Mouse (Mus musculus) adrenal gland, adult 8-10 months (tissue): ENCODE data around the gene Eid2b. TPM values are rescaled to one million over a fixed set of nuclear protein-coding genes. Genes with fewer than 3 reads are reported as not detected.
"Not testable (repeated sequence)": the region's sequence is repeated elsewhere in the genome, so short reads cannot be mapped to it uniquely, and the experiment has no call there.

Experiments
- DNase-seq: peaks from one replicate; pipeline ENCODE4 v3.0.0; 2022
- total RNA-seq, 4 experiments: library from RNA; stranded (reverse); gene quantifications; 2 replicates each; pipeline ENCODE4 v1.2.4; 2022

Gene Eid2b
- 10 to 100 TPM; 17.2 to 19.9 (median 18.7) TPM for total RNA-seq

DNA sequence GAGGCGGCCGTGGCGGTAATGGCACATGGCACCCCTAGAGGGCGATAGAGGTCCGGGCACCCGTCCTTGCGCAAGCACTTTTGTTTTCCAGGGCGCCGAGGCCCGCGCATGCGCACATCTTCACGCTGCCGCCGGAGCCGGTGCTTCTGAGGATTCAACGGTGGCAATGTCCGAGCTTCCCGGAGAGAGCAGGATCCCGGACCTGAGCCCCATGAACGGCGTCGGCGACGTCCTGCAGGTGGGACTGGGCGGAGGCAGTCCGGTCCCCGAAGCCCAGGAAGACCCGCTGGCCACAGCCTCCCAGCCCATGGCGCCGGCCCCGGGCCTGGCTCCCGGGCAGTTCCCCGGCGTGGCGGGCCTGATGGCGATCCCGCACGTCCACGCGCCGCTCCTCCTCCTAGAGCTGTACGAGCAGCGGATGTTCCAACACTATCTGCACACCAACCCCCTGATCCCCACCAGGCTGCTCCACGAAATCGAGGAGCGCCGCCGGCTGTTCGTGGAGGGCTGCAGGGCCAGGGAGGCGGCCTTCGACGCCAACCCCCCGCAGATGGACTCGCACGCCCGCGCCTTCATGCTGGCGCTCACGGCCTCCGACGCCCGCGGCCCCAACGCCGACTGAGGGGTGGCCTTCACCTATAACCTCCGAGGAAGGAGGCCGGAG, at the start of gene Eid2b:
Gene Eid2b, plus strand, starts transcription at position 125 of the 664 bp plus-strand sequence.
- DNase-seq: peak; percentile 91

DNA sequence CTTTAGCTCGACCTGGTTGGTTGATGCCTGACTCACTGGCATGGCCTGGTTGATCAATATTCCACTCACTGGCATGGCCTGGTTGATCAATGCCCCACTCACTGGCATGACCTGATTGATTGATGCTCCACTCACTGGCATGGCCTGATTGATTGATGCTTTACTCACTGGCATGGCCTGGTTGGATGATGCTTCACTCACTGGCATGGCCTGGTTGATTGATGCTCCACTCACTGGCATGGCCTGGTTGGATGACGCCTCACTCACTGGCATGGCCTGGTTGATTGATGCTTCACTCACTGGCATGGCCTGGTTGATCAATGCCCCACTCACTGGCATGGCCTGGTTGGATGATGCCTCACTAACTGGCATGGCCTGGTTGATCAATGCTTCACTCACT, 33.6 kb upstream of the Eid2b start:
- DNase-seq: not testable (repeated sequence)

DNA sequence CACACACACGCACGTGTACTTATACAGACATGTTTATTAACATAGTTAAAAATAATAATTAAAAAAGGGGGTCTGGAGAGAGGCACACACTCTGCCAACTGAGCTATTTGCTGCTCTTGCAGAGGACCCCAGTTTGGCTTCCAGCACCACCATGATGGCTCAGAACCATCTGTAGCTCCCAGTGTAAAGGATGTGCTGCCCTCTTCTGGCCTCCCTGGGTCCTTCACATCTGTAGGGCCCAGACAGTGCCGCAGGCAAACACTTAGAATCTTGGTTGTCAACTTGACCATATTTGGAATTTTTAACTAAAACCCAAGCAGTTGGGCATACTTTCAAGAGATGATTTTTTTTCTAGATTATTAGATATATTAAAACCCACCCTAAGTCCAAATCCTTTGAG, 28.6 kb upstream of the Eid2b start:
- DNase-seq: no peak

DNA sequence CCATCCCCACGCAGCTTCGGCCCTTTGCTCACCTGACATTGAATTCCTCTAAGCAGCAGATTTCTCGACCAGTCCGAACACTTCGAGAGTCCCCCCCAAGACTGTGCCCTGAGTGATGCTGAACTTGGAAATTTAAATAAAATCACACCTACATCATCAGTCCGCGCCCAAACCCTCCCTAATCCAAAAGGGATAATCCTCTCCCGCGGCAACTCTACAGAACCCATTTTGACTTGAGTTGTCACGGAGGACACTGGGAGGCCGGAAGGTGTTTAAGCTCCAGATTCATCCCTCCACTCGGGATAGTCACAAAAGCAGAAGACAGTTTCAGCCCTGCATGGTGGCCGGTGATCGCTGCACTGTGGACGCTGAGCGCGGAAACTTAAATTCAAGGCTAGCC, 25.6 kb upstream of the Eid2b start:
- no peak for DNase-seq

DNA sequence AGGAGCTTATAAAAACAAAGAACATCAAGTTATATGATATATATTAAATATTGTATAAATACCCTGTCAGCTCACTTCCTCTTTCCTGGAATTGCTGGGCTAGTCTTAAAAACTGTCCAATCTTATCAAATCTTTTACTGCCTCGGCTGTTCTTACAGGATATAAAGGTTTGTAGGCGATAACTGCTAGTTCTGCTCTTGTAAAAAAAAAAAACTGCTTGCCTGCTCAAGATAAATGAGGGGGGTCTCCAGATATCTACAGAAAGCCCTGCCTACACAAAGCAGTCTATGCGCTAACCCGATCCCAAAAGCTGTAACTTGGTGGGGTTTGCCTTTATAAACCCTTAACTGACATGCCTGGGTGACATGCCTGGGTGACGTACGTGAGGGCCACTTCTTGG, 22.9 kb upstream of the Eid2b start:
- DNase-seq: no peak

DNA sequence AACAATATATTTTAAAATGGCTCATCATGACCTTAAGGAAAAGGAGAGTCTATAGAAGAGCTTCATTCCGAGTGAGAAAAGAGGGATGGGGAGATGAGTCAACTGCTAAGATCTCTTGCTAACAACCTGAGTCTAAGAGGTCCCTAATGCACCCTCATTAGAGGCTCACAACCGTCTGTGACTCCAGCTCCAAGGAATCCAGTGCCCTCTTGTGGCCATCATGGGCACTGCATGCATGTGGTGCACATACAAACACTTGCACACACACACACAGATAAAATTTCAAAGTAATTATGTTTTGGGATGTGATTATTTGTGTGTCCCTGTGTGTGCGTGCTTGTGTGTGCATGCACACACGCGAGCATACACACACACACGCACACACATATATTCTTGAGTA, 22.1 kb upstream of the Eid2b start:
- no peak for DNase-seq

DNA sequence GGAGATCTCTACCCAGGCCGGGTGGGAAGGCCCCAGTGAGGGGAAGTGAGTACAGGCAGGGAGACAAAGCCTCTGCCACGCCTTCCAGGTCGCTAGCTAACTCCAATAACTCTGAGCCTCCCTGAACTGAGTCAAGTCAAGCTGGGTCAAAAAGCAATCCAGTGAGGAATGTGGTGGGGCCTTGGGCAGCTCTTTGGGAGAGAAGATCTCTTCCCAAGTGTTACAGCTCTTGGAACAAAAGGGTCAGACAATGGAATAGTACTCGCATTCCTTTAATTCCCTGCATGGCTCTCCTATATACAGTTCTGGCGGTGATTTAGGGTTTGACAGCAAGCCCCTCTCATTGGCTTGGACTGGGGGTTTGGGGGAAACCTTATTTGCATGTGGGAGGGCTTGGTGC, 14.7 kb upstream of the Eid2b start:
- DNase-seq: no peak

DNA sequence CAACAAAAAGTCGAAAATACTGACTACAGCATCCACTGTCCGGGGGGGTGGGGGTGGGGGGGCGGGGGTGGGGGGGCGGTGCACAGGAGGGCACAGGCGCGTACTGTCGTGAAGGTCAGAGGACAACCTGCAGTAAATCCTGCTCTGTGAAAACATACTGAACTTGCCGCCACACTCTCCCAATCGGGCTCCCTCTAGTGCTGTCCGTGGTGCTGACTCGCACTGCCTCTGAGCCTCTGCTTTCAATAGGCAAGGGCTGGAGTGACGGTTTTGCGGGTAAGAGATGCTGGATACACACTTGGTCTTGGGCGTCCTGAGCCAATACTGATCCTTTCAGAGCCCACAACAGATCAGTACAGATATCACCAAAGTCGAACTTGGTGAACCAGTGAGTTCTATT, 13.8 kb upstream of the Eid2b start:
- DNase-seq: peak; percentile 42

DNA sequence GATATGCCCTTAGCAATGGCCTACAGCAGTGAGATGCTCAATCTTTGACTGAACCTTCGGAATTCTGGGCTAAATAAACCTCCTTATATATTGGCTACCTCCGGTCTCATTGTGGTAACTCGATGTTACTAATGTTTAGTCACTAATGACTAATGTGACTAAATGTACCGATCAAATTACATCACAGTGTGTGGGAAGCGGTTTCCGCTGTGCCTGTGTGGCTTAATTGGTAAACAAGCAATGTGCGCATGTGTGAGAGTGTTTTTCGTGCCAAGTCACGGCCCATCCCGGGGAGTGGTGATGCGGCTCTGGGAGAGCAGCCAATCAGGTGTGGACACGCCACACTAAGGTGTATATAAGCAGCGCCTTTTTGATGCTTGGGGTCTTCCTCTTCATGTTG, 12.1 kb upstream of the Eid2b start:
- DNase-seq: no peak

DNA sequence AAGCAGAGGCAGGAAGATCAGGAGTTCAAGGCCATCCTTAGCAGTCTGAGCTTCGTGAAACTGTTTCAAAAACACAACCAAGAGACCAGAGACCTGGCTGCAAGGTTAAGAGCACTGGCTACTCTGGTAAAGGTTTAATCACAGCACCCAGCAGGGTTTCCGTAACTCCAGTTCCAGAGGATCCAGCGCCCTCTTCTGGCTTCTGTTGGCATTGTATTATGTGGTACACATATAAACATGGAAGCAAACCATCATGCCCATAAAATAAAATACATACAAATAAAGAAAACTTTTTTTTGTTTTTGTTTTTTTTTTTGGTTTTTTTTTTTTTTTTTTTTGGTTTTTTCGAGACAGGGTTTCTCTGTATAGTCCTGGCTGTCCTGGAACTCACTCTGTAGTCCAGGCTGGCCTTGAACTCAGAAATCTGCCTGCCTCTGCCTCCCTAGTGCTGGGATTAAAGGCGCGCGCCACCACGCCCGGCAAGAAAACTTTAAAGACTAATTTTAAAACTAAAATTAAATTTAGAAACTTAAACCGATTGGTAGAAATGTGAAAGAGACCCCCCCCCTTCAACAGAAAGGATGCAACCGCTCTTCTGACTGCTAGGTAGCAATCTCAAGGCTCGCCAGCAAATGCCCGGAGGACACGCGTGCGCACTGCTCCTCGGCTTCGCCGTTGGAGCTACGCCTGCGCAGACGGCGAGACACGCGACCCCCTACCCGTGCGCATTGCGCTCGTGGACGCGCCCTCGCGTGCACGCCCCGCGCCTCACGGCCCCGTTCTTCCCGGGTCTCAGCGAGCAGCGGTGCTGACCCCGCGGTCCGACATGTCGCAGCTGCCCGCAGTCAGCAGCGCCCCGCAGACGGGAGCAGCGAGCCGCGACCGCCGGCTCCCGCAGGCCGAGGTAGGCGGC, 10.2 kb upstream of the Eid2b start, which contains the start of gene Eid2:
Gene Eid2, plus strand, starts transcription at position 753 of the 913 bp plus-strand sequence.
- DNase-seq: peak; percentile 75

DNA sequence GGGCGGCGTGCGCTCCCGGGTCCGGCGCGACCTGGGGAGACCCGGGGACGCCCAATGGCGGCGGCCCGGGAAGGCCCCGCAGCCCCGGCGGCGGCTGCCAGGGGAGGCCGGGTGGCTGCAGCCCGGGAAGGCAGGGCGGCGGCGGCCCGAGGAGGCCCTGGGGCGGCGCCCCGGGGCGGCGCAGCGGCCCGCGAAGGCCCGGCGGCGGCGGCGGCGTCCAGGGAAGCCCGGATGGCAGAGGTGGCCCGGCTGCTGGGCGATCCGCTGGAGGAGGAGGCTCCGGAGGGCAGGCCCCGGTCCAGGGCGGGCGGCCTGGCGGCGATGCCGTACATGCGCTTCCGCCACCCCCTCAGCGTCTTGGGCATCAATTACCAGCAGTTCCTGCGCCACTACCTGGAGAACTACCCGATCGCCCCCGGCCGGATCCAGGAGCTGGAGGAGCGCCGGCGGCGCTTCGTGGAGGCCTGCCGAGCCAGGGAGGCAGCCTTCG, 9.5 kb upstream of the Eid2b start:
- peak; percentile 40 for DNase-seq

DNA sequence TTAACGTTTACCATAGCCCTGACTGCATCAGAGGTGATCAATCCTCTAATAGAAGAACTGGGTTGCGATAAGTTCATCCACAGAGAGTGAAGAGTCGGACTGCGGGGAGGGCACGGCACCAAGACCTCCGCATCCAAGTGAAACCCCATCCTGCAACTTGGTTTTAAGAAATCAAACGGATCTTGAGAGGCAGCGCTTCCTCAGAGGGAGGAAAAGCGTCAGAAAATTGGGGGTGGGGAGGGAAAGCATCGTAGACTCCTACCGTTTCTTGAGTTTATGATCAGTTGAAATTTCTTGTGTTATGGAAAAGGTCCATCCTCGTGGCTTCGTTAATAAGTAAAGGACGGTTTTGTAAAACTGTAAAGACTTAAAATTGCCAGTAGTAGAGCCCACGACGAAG, 9.0 kb upstream of the Eid2b start:
- DNase-seq: no peak

DNA sequence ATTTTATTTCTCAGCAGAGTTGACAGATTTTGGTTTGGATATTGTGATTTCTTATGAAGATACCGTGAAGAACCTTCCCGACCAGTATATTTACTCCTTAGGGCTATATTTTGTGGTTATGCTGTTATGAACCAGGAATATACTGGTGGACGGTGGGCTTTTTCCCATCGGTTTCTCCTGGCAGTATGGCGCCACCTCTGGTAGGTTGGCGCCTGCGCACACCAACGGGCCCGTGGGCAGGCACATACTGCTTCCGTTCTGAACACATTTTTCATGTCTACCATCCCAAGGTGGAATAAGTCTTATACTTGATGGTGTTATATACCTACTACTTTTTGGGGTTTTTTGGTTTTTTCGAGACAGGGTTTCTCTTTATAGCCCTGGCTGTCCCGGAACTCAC, 8.2 kb upstream of the Eid2b start:
- DNase-seq: no peak

DNA sequence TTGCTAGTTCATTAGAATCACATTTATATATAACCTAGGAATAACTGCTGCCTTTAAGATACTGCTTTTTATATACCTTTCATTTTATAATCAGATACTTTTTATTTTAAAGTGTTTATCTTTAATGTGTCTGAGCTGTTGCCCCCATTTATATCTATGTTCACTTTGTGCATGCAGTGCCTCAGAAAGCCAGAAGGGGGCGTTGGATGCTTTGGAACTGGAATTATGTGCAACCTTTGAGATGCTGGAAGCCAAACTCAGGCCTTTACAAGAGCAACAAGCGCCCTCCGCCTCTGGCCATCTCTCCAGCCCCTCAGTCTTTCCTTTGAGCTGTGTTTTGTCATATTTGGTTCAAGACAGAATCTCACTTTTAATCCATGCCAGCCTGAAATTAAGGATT, 5.8 kb upstream of the Eid2b start:
- DNase-seq: no peak

DNA sequence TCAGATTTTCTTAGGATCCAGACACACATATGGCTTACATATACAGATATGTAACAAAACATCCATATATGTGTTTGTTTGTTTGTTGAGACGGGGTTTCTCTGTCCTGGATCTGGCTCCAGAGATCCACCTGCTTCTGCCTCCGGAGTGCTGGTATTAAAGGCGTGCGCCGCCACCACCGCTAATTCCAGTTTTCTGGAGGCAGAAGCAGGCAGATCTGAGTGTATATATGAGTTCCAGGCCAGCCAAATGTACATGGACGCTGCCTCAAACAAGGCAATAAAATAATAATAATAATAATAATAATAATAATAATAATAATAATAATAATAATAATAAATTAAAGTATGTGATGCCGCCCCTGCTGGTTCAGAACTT, 313 bp upstream of the Eid2b start:
- DNase-seq: no peak

DNA sequence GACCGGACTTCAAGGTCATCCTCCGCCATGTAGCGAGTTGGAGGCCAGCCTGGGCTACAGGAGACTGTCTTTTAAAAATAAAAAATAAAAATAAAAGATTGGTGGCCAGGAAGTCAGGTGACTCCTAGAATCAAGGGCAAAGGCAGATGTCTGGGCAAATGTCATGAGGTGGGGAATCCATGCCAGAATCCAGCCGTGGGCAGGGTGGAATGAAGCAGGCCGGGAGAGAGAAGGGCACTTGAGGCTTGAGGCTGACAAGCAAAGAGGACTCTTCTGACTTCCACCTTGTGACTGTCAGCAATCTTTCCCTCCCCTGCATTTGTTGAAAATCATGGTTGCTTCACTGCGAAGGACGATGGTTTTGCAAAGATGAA, 727 bp downstream of the Eid2b start:
- no peak for DNase-seq

DNA sequence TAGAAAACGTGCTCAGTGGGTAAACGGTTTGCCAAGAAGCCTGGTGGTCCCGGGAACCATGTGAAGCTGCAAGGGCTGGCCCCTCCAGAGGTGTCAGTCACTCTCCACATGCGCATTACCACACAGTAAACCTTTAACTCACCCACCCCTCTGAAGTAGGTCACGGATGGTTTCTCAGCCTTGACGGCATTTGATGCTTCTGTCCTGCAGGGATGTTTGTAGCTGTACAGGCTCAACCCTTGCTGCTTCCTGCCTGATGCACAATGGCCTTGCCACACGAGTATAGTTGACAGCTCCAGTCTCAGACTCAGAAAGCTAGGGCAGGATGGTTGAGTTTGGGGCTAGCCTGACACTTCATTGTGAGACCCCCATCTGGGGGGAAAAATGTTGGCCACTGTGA, 3.1 kb downstream of the Eid2b start:
- DNase-seq: no peak

DNA sequence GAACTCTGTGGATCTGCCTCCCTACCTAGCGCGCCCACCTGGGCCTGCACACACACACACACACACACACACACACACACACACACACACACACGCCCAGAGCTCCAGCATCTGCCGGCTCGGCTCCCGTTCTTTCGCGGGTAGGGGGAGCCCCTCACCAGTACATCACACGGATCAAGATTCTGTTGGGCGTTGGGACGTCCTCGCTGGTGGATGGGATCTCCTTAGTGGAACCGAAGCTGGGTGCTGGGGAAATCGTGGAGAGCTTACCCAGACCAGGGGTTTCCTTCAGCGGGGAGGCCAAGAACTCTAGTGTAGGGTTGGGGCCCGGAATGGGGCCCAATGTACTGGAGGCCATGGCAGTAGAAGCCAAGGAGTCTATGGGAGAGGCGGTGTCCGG, 12.6 kb downstream of the Eid2b start:
- no peak for DNase-seq

DNA sequence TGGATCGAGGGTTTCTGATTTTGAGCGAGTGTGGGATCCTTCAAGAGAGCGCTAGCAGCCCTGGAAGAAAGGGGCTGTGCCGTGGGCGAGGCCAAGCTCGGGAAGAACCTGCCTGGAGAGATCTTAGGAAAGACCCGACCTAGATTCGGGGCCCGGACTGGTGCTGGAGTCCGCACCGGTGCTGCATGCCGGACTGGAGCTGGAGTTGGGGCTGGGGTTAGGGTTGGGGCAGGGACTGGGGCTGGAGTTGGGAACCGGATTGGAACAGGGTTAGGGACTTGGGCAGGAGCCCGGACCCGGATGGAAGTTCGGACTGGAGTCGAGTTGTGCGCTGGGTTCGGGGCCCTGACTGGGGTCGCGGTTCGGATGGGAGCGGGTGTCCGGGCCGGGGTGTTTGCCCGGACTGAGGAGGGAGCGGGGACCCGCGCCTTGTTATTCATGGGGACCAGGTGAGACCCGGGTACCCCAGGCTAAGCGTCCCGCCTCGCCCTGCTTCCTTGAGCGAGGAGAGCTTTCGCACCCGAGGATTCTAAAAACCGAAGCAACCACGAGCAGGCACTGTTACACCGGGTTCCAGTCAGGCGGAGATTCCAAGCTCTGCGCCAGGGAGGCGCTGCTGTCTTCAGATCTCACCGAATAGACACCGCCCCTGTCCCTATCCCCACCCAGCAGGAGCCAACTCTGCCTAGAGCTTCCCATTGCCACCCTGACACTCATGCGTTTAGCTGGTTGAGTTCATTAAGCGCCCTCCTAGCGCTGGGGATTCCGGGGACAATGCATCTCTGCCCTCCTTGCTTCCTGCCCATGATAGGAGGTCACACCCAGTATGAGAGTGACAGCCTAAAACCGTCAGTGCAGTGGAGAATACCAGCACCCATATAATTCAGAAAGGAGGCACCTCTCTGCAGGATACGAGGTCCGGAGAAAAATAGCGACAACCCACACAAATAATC, 13.4 kb downstream of the Eid2b start, which contains the start of gene Selenov:
Gene Selenov, minus strand, starts transcription at position 549 of the 953 bp plus-strand sequence.
- DNase-seq: no peak

DNA sequence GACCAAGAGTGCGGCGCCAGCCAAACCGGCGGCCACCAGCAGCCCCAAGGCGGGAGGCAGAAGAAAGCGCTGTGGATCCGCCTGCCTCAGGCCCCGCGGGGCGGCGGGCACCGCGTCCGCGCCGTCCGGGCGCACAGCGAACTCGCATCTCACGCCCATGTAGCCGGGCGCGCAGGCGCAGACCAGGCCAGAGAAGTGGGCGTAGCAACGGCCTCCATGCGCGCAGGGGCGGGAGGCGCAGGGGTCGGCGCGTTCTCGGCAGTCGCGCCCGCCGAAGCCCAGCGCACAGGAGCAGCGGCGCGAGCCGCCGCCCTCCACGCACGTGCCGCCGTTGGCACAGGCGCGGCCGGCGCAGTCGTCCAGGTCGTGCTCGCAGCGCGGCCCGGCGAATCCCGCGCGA, 16.9 kb downstream of the Eid2b start:
- DNase-seq: no peak

DNA sequence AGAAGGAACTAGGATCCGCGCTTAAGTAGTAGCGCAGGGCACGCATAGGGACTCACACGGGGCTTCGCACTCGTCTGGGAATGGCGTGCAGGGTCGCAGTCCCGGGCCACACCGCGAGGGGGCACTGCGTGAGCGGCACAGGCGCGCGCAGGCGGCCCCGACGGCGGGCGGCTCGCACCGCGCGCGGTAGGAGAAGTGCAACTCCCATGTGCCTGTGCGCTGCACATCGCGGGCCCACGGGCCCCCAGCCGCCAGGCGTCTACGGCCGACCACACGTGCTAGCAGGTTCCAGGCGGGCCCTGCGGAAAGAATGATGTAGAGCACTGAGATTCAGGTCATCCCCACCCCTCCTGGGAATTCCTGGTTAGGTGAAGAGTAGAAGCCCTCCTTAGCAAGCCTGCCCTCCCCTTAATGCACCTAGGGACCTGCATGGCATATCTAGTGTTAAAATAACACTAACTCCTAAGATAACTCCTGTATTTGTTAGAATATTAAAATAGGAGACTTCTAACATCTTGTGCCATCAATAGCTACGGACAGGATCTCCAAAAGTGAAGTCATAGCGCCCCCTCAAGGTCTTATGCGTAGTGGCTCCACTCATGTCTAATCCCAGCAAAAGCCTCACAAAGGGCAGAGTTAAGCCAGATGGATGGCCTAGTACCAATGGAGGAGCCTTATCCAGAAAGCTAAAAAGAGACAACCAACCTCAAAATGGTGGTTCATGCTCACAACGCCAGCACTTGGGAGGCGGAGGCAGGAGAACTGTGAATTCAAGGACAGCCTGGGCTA, 21.5 kb downstream of the Eid2b start:
- no peak for DNase-seq
